Mouse (Mus musculus): ENCODE results near the gene B4galnt3. TPM values are rescaled to one million over a fixed set of nuclear protein-coding genes. Genes with fewer than 3 reads are reported as not detected.

Gene B4galnt3
- polyA plus RNA-seq, 1 experiment = not detected

GRCm38 (mm10) chr6:120232885-120233284 is 61.5 kb downstream of the B4galnt3 start:
- H3K27ac ChIP-seq (ENCODE audit: insufficient read depth, low read length) = no peak overlapping the region
- H3K4me3 ChIP-seq (ENCODE audit: insufficient read depth, low read length) = no peak overlapping the region
- TF ChIP-seq POLR2A (IDR thresholded peaks at IDR 0.05; ENCODE audit: low read depth, low read length) (no peak), CTCF (IDR thresholded peaks at IDR 0.05; ENCODE audit: borderline replicate concordance, insufficient read depth, low read length) (no peak)
- peaks cover 3% of the 10 kb centered on the region; the same call in 1 of the 2 replicates for H3K4me1 ChIP-seq (ENCODE audit: control insufficient read depth, insufficient read depth, low read length)

GRCm38 (mm10) chr6:120230441-120230840 is 63.9 kb downstream of the B4galnt3 start:
- Histone ChIP-seq H3K4me1 (ENCODE audit: control insufficient read depth, insufficient read depth, low read length) (peaks cover 5% of the 10 kb centered on the region; the same call in 1 of the 2 replicates), H3K27ac (ENCODE audit: insufficient read depth, low read length) (no peak overlapping the region), H3K4me3 (ENCODE audit: insufficient read depth, low read length) (no peak overlapping the region)
- TF ChIP-seq POLR2A (IDR thresholded peaks at IDR 0.05; ENCODE audit: low read depth, low read length) = no peak
- no peak for TF ChIP-seq CTCF (IDR thresholded peaks at IDR 0.05; ENCODE audit: borderline replicate concordance, insufficient read depth, low read length)

GRCm38 (mm10) chr6:120229806-120230205 is 64.6 kb downstream of the B4galnt3 start:
- TF ChIP-seq CTCF (IDR thresholded peaks at IDR 0.05; ENCODE audit: borderline replicate concordance, insufficient read depth, low read length) (no peak), POLR2A (IDR thresholded peaks at IDR 0.05; ENCODE audit: low read depth, low read length) (no peak)
- Histone ChIP-seq H3K27ac (ENCODE audit: insufficient read depth, low read length) (no peak overlapping the region), H3K4me1 (ENCODE audit: control insufficient read depth, insufficient read depth, low read length) (0 out of 2 replicates have a peak, but pooled peaks cover 5% of the 10 kb centered on the region), H3K4me3 (ENCODE audit: insufficient read depth, low read length) (no peak overlapping the region)

- H3K4me1 ChIP-seq (ENCODE audit: control insufficient read depth, insufficient read depth, low read length) = 0 out of 2 replicates have a peak, but pooled peaks cover 5% of the 10 kb centered on the region
- TF ChIP-seq POLR2A (IDR thresholded peaks at IDR 0.05; ENCODE audit: low read depth, low read length) (no peak), CTCF (IDR thresholded peaks at IDR 0.05; ENCODE audit: borderline replicate concordance, insufficient read depth, low read length) (no peak)
- no peak overlapping the region for H3K4me3 ChIP-seq (ENCODE audit: insufficient read depth, low read length)
- H3K27ac ChIP-seq (ENCODE audit: insufficient read depth, low read length) = no peak overlapping the region
Observed at GRCm38 (mm10) chr6:120227068-120227467, 67.3 kb downstream of the B4galnt3 start.

GRCm38 (mm10) chr6:120225355-120225754 is 69.0 kb downstream of the B4galnt3 start:
- H3K27ac ChIP-seq (ENCODE audit: insufficient read depth, low read length) = no peak overlapping the region
- TF ChIP-seq POLR2A (IDR thresholded peaks at IDR 0.05; ENCODE audit: low read depth, low read length) = no peak
- no peak for TF ChIP-seq CTCF (IDR thresholded peaks at IDR 0.05; ENCODE audit: borderline replicate concordance, insufficient read depth, low read length)
- 0 out of 2 replicates have a peak, but pooled peaks cover 5% of the 10 kb centered on the region for H3K4me1 ChIP-seq (ENCODE audit: control insufficient read depth, insufficient read depth, low read length)
- H3K4me3 ChIP-seq (ENCODE audit: insufficient read depth, low read length) = no peak overlapping the region

- Histone ChIP-seq H3K27ac (ENCODE audit: insufficient read depth, low read length) (no peak overlapping the region), H3K4me1 (ENCODE audit: control insufficient read depth, insufficient read depth, low read length) (0 out of 2 replicates have a peak, but pooled peaks cover 5% of the 10 kb centered on the region), H3K4me3 (ENCODE audit: insufficient read depth, low read length) (no peak overlapping the region)
- peak; percentile 73; the same call in 1 of the 2 replicates for TF ChIP-seq CTCF (IDR thresholded peaks at IDR 0.05; ENCODE audit: borderline replicate concordance, insufficient read depth, low read length)
- no peak for TF ChIP-seq POLR2A (IDR thresholded peaks at IDR 0.05; ENCODE audit: low read depth, low read length)
Observed at GRCm38 (mm10) chr6:120222669-120223068, 71.7 kb downstream of the B4galnt3 start.

GRCm38 (mm10) chr6:120219281-120219680 is 75.1 kb downstream of the B4galnt3 start:
- H3K4me3 ChIP-seq (ENCODE audit: insufficient read depth, low read length) = no peak overlapping the region
- no peaks in the 10 kb centered on the region for H3K4me1 ChIP-seq (ENCODE audit: control insufficient read depth, insufficient read depth, low read length)
- TF ChIP-seq CTCF (IDR thresholded peaks at IDR 0.05; ENCODE audit: borderline replicate concordance, insufficient read depth, low read length) = no peak
- TF ChIP-seq POLR2A (IDR thresholded peaks at IDR 0.05; ENCODE audit: low read depth, low read length) = no peak
- no peak overlapping the region for H3K27ac ChIP-seq (ENCODE audit: insufficient read depth, low read length)

- TF ChIP-seq CTCF (IDR thresholded peaks at IDR 0.05; ENCODE audit: borderline replicate concordance, insufficient read depth, low read length) = no peak
- TF ChIP-seq POLR2A (IDR thresholded peaks at IDR 0.05; ENCODE audit: low read depth, low read length) = no peak
- H3K4me3 ChIP-seq (ENCODE audit: insufficient read depth, low read length) = no peak overlapping the region
- no peak overlapping the region for H3K27ac ChIP-seq (ENCODE audit: insufficient read depth, low read length)
- H3K4me1 ChIP-seq (ENCODE audit: control insufficient read depth, insufficient read depth, low read length) = no peaks in the 10 kb centered on the region
Observed at GRCm38 (mm10) chr6:120216702-120217101, 77.7 kb downstream of the B4galnt3 start.

- H3K27ac ChIP-seq (ENCODE audit: insufficient read depth, low read length) = no peak overlapping the region
- no peaks in the 10 kb centered on the region for H3K4me1 ChIP-seq (ENCODE audit: control insufficient read depth, insufficient read depth, low read length)
- no peak overlapping the region for H3K4me3 ChIP-seq (ENCODE audit: insufficient read depth, low read length)
- no peak for TF ChIP-seq POLR2A (IDR thresholded peaks at IDR 0.05; ENCODE audit: low read depth, low read length)
- no peak for TF ChIP-seq CTCF (IDR thresholded peaks at IDR 0.05; ENCODE audit: borderline replicate concordance, insufficient read depth, low read length)
Observed at GRCm38 (mm10) chr6:120211536-120211935, 82.8 kb downstream of the B4galnt3 start.

- no peak overlapping the region for H3K27ac ChIP-seq (ENCODE audit: insufficient read depth, low read length)
- no peaks in the 10 kb centered on the region for H3K4me1 ChIP-seq (ENCODE audit: control insufficient read depth, insufficient read depth, low read length)
- TF ChIP-seq POLR2A (IDR thresholded peaks at IDR 0.05; ENCODE audit: low read depth, low read length) (no peak), CTCF (IDR thresholded peaks at IDR 0.05; ENCODE audit: borderline replicate concordance, insufficient read depth, low read length) (no peak)
- no peak overlapping the region for H3K4me3 ChIP-seq (ENCODE audit: insufficient read depth, low read length)
Observed at GRCm38 (mm10) chr6:120206586-120206985, 87.8 kb downstream of the B4galnt3 start.
